Mouse (Mus musculus): Measurements from ENCODE around the gene Rapgef4. TPM values are rescaled to one million over a fixed set of nuclear protein-coding genes. Genes with fewer than 3 reads are reported as not detected.
A peak's percentile ranks its signal among the peaks of the same experiment; 100 is the strongest.

Gene Rapgef4
- total and polyA plus RNA-seq, 2 experiments from 2014 or later = 5.3 to 5.5 TPM

DNA sequence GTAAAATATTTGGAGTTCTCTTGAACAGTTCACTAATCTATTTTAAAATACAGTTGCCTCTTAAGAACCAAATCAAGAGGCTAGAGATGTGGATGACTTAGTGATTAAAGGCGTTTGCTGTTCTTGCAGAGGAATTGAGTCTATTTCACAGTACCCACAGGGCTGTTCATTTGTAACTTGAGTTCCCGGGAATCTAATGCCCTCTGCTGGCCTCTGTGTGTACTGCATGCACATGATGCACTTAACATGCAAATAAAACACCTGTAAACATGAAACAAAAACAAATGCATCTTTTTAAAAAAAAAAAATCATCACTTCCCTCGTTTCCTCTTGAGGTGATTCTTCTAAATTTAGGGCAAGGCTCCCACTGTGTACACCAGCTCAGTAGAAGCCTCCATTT lies 238.9 kb downstream of the Rapgef4 start:
- no peak for DNase-seq (ENCODE audit: low spot score)
- Histone ChIP-seq H3K36me3 (replicated peaks; ENCODE audit: control insufficient read depth, insufficient read depth, low read length) (no peaks in the 10 kb centered on the region), H3K9ac (replicated peaks; ENCODE audit: low read depth, low read length) (no peak overlapping the region), H3K9me3 (replicated peaks; ENCODE audit: control insufficient read depth, low read length) (no peaks in the 10 kb centered on the region), H3K4me3 (ENCODE audit: low read depth, low read length) (no peak overlapping the region), H3K4me1 (ENCODE audit: control insufficient read depth, insufficient read depth) (0 out of 2 replicates have a peak, but pooled peaks cover 4% of the 10 kb centered on the region), H3K27me3 (ENCODE audit: control insufficient read depth, insufficient read depth, low read length) (no peaks in the 10 kb centered on the region), H3K27ac (ENCODE audit: low read depth) (no peak overlapping the region), H3K4me2 (ENCODE audit: low read depth, low read length) (no peak overlapping the region)
- ATAC-seq (ENCODE audit: insufficient read depth, low read depth) = no peak
- 28% methylated on average over 3 of the region's 3 CpGs for WGBS
- TF ChIP-seq EP300 (IDR thresholded peaks at IDR 0.05; ENCODE audit: low read depth) = no peak
- TF ChIP-seq CTCF (IDR thresholded peaks at IDR 0.05; ENCODE audit: low read depth) = peak; percentile 70

DNA sequence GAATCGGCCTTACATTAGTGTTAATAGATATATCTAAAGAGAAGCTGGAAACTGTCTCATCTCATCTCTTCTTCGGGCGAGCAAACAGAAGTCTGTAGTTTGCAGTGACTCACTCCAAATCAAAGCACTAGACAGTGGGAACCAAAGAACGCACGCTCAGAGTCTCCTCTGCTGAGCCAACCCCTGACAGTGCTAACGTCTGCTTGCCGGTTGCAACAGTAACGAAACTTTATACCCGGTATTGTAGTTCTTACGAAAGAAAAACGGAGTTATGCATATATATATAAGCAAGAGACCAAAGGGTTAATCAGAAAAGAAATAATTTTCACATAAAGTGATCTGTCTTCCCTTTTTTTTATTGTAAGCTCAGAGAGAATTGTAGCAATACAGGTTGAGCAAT lies 240.2 kb downstream of the Rapgef4 start:
- Histone ChIP-seq H3K9ac (replicated peaks; ENCODE audit: low read depth, low read length) (no peak overlapping the region), H3K4me3 (ENCODE audit: low read depth, low read length) (no peak overlapping the region), H3K27me3 (ENCODE audit: control insufficient read depth, insufficient read depth, low read length) (no peaks in the 10 kb centered on the region), H3K36me3 (replicated peaks; ENCODE audit: control insufficient read depth, insufficient read depth, low read length) (no peaks in the 10 kb centered on the region), H3K4me1 (ENCODE audit: control insufficient read depth, insufficient read depth) (0 out of 2 replicates have a peak, but pooled peaks cover 4% of the 10 kb centered on the region), H3K4me2 (ENCODE audit: low read depth, low read length) (no peak overlapping the region), H3K9me3 (replicated peaks; ENCODE audit: control insufficient read depth, low read length) (no peaks in the 10 kb centered on the region), H3K27ac (ENCODE audit: low read depth) (no peak overlapping the region)
- TF ChIP-seq CTCF (IDR thresholded peaks at IDR 0.05; ENCODE audit: low read depth) = no peak
- TF ChIP-seq EP300 (IDR thresholded peaks at IDR 0.05; ENCODE audit: low read depth) = no peak
- DNase-seq (ENCODE audit: low spot score) (no peak), ATAC-seq (ENCODE audit: insufficient read depth, low read depth) (no peak)
- 56% methylated on average over 11 of the region's 11 CpGs for WGBS

DNA sequence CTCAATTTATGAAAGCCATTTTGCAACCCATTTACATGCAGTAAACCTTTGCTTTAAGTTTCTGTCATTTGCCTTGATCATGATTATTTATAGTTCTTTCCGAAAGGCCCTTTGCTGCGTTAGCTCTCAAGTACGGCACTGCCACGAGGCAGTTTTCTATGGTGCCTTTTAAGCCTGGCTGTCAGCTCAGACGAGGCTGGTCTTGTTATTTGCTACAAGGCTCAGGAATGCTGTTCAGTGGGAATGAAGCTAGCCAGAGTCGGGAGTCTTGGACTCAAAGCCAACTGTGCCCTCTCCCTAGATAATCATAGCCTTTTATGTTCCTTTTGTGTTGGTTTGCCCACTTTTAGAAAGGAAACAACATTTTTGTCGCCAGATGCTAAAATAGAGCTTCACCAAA lies 240.7 kb downstream of the Rapgef4 start:
- Histone ChIP-seq H3K4me3 (ENCODE audit: low read depth, low read length) (no peak overlapping the region), H3K9me3 (replicated peaks; ENCODE audit: control insufficient read depth, low read length) (no peaks in the 10 kb centered on the region), H3K27me3 (ENCODE audit: control insufficient read depth, insufficient read depth, low read length) (no peaks in the 10 kb centered on the region), H3K4me1 (ENCODE audit: control insufficient read depth, insufficient read depth) (0 out of 2 replicates have a peak, but pooled peaks cover 4% of the 10 kb centered on the region), H3K9ac (replicated peaks; ENCODE audit: low read depth, low read length) (no peak overlapping the region), H3K36me3 (replicated peaks; ENCODE audit: control insufficient read depth, insufficient read depth, low read length) (no peaks in the 10 kb centered on the region), H3K4me2 (ENCODE audit: low read depth, low read length) (no peak overlapping the region), H3K27ac (ENCODE audit: low read depth) (no peak overlapping the region)
- 29% methylated on average over 7 of the region's 7 CpGs for WGBS
- peak; percentile 39 for DNase-seq (ENCODE audit: low spot score)
- ATAC-seq (ENCODE audit: insufficient read depth, low read depth) = peak; percentile 64; the same call in 1 of the 2 replicates
- TF ChIP-seq EP300 (IDR thresholded peaks at IDR 0.05; ENCODE audit: low read depth) (no peak), CTCF (IDR thresholded peaks at IDR 0.05; ENCODE audit: low read depth) (no peak)

DNA sequence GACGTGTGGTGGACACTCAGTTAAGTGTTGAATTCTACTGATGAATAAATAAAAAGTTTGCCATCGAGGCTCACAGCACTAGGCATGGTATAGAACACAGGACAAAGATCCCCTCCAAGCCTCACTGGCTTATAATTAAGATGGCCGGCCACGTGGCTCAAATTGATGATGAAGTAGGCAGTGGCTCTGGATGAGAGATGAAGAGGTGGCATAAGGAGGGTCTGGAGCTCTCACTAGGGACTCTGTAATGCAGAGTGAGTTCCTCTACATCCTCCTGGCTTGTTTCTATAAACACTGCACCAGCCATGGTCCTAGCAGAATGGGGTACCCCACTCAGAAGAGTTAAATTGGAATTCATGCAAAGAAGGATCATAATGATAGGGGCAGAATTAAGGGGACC lies 241.2 kb downstream of the Rapgef4 start:
- DNase-seq (ENCODE audit: low spot score) (no peak), ATAC-seq (ENCODE audit: insufficient read depth, low read depth) (no peak)
- Histone ChIP-seq H3K27me3 (ENCODE audit: control insufficient read depth, insufficient read depth, low read length) (no peaks in the 10 kb centered on the region), H3K9ac (replicated peaks; ENCODE audit: low read depth, low read length) (no peak overlapping the region), H3K4me2 (ENCODE audit: low read depth, low read length) (no peak overlapping the region), H3K4me3 (ENCODE audit: low read depth, low read length) (no peak overlapping the region), H3K4me1 (ENCODE audit: control insufficient read depth, insufficient read depth) (0 out of 2 replicates have a peak, but pooled peaks cover 4% of the 10 kb centered on the region), H3K9me3 (replicated peaks; ENCODE audit: control insufficient read depth, low read length) (no peaks in the 10 kb centered on the region), H3K36me3 (replicated peaks; ENCODE audit: control insufficient read depth, insufficient read depth, low read length) (no peaks in the 10 kb centered on the region), H3K27ac (ENCODE audit: low read depth) (no peak overlapping the region)
- no peak for TF ChIP-seq CTCF (IDR thresholded peaks at IDR 0.05; ENCODE audit: low read depth)
- TF ChIP-seq EP300 (IDR thresholded peaks at IDR 0.05; ENCODE audit: low read depth) = no peak
- 83% methylated on average over 4 of the region's 4 CpGs for WGBS

DNA sequence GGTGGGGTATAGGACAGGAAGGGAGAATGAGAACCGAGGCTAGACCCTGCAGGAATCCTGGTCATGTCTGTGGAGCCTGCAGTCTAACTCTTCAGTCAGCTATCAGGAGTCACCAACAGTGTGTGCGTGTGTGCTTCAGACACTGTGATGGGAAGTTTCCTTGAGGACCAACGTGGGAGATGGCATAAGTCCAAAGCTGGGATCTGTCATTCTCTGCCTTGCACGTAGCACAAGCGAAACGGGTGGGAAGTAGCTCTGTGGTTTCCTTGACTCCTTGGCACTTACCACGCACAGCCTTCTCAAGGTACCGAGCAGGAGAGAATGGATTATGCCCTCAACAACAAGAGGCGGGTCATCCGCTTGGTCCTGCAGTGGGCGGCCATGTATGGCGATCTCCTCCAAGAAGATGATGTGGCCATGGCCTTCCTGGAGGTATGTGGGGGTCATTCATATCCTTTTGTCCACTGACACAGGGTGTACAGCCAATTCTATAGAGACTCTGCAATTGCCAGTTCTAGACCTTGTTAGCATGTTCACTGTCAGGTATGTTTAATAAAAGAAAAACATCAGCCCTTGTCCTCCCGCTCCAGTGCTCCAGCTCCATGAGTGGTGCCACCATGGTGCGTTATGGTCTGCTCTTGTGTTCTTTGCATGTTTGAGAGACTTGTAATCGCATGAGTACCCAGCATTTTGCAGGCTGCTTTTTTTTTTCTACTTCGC lies 241.9 kb downstream of the Rapgef4 start:
- no peak for TF ChIP-seq EP300 (IDR thresholded peaks at IDR 0.05; ENCODE audit: low read depth)
- TF ChIP-seq CTCF (IDR thresholded peaks at IDR 0.05; ENCODE audit: low read depth) = no peak
- no peaks in the 10 kb centered on the region for H3K9me3 ChIP-seq (replicated peaks; ENCODE audit: control insufficient read depth, low read length)
- no peaks in the 10 kb centered on the region for H3K36me3 ChIP-seq (replicated peaks; ENCODE audit: control insufficient read depth, insufficient read depth, low read length)
- no peak for ATAC-seq (ENCODE audit: insufficient read depth, low read depth)
- no peak overlapping the region for H3K27ac ChIP-seq (ENCODE audit: low read depth)
- DNase-seq (ENCODE audit: low spot score) = no peak
- WGBS = 78% methylated on average over 16 of the region's 16 CpGs
- H3K27me3 ChIP-seq (ENCODE audit: control insufficient read depth, insufficient read depth, low read length) = no peaks in the 10 kb centered on the region
- 0 out of 2 replicates have a peak, but pooled peaks cover 4% of the 10 kb centered on the region for H3K4me1 ChIP-seq (ENCODE audit: control insufficient read depth, insufficient read depth)
- H3K4me3 ChIP-seq (ENCODE audit: low read depth, low read length) = no peak overlapping the region
- no peak overlapping the region for H3K4me2 ChIP-seq (ENCODE audit: low read depth, low read length)
- H3K9ac ChIP-seq (replicated peaks; ENCODE audit: low read depth, low read length) = no peak overlapping the region

DNA sequence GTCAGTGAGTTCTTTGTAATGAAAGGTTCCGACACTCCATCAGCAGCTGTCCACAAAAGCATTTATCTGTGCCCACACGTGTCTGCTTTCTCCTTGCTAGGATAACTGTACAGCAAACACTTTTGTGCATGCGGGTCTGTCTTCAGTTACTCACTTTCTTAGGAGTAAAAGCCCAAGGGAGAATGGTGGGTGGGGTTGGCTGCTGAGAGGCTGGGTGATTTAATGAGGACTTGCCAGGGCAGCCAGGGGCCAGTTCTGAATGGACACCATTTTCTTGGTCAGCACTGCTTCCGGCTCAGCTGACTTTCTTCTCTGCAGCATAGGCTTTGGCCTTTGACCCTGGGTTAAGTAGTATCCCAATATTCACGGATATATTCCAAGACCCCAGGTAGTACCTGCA lies 242.4 kb downstream of the Rapgef4 start:
- ATAC-seq (ENCODE audit: insufficient read depth, low read depth) = no peak
- H3K4me3 ChIP-seq (ENCODE audit: low read depth, low read length) = no peak overlapping the region
- H3K36me3 ChIP-seq (replicated peaks; ENCODE audit: control insufficient read depth, insufficient read depth, low read length) = no peaks in the 10 kb centered on the region
- no peaks in the 10 kb centered on the region for H3K9me3 ChIP-seq (replicated peaks; ENCODE audit: control insufficient read depth, low read length)
- no peak for DNase-seq (ENCODE audit: low spot score)
- H3K4me1 ChIP-seq (ENCODE audit: control insufficient read depth, insufficient read depth) = 0 out of 2 replicates have a peak, but pooled peaks cover 4% of the 10 kb centered on the region
- H3K27me3 ChIP-seq (ENCODE audit: control insufficient read depth, insufficient read depth, low read length) = no peaks in the 10 kb centered on the region
- 71% methylated on average over 5 of the region's 5 CpGs for WGBS
- H3K4me2 ChIP-seq (ENCODE audit: low read depth, low read length) = no peak overlapping the region
- H3K27ac ChIP-seq (ENCODE audit: low read depth) = no peak overlapping the region
- H3K9ac ChIP-seq (replicated peaks; ENCODE audit: low read depth, low read length) = no peak overlapping the region
- TF ChIP-seq CTCF (IDR thresholded peaks at IDR 0.05; ENCODE audit: low read depth) (no peak), EP300 (IDR thresholded peaks at IDR 0.05; ENCODE audit: low read depth) (no peak)
